Mouse (Mus musculus) natural killer cell, adult 2 months (primary cell): ENCODE measurements around the gene Cpne4.
A peak's percentile ranks its signal among the peaks of the same experiment; 100 is the strongest.

Source experiments
- DNase-seq, 2 experiments: peaks; one replicate each; pipeline ENCODE4 v3.0.0; 2022; ENCODE audit warnings: low spot score in 2 of 2

Cpne4 gene

DNA sequence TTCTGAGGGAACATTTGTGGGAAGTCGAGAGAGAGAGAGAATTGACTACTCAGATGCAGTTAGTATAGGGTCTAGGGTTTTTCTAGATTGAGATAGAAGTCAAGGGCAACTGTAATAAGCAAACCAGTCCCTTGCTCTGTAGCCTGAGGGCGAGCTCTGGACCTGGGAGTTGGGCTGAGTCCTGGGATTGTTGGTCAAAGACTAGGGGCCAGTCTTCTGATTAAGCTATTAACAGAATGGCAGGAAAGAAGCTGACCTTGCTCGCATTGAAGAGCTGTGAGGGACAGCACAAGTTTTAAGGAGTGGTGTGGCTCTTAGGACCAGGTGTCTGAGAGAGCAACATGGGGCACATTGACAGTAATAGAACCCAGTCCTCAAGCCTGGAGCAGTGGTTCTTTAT, 140.0 kb downstream of the Cpne4 start:
- DNase-seq = no peak

- no peak for DNase-seq
Observed at GRCm38 (mm10) chr9:104693145-104693544, 146.1 kb downstream of the Cpne4 start.

GRCm38 (mm10) chr9:104710831-104711230, 163.7 kb downstream of the Cpne4 start:
- no peak for DNase-seq

GRCm38 (mm10) chr9:104725311-104725710, 178.2 kb downstream of the Cpne4 start:
- DNase-seq = no peak

GRCm38 (mm10) chr9:104742661-104743380, 195.7 kb downstream of the Cpne4 start:
- no peak for DNase-seq

GRCm38 (mm10) chr9:104755519-104755918, 208.4 kb downstream of the Cpne4 start:
- no peak for DNase-seq

- DNase-seq = no peak
Observed at GRCm38 (mm10) chr9:104760031-104760430, 212.9 kb downstream of the Cpne4 start.

DNA sequence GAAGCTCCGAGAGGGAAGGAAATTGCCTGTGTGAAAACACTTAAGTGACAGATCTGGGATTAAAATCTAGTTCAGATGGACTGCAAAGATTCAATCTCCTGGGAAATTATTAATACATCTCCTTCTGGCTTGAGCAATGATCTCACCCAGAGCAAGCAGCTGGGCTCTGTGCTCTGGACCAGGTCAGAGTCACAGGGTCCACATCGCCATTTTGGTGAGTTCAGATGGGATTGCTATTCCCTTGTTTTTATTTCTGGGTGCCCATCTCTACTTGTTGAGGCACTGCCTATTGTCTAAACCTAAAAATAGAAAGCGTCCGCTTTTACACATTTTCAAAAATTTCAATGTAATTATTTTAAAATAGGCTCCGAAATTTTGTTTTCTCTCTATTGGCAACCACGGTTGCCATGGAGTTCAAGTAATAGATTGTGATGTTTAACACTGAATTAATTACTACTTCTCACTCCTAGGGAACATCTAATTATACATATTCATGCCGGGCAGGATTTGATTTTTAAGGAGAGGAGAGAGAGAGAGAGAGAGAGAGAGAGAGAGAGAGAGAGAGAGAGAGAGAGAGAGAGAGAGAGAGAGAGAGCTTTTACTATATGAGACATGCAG, 229.2 kb downstream of the Cpne4 start:
- no peak for DNase-seq

- DNase-seq = no peak
Observed at GRCm38 (mm10) chr9:104777135-104777534, 230.0 kb downstream of the Cpne4 start.

- DNase-seq = no peak
Observed at GRCm38 (mm10) chr9:104777780-104778179, 230.7 kb downstream of the Cpne4 start.

GRCm38 (mm10) chr9:104796601-104797000, 249.5 kb downstream of the Cpne4 start:
- no peak for DNase-seq

DNA sequence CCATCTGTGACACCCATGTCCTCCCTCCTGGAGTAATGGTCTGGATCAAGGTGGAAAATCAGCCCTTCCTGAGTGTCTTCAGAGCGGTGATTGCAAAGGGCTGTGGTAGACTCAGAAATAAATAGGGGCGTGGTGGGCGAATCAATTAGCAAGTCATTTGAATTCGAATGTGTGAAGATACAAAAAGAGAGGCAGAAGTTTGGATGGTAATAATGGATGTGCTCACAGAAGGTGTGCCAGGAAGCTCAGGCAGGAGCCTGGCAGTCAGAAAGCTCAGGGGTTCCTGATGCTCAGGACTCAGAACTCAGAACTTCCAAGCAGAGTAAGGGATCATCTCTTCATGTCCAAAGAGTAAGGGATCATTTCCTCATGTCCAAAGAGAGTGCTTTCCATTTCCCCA, 257.7 kb downstream of the Cpne4 start:
- no peak for DNase-seq

DNA sequence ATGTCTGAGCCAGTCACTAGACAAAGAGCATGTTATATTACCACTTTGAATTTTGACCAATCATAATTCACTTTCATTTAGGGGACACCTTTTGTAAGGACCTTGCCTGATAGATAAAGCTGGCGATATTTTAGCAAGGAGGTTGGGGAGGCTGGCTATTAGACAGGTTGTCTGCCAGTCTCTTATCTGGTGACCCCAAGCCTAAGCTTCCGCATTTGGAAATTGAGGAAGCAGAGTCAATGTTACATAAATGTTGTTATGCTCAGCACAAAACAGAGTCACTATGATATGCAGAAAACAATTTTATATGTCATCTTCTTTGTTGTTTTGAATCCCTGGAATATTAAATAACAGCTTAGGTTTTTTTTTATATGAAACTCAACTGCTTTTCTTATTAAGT, 267.6 kb downstream of the Cpne4 start:
- DNase-seq = no peak

- DNase-seq = no peak
Observed at GRCm38 (mm10) chr9:104828646-104829045, 281.6 kb downstream of the Cpne4 start.

GRCm38 (mm10) chr9:104832934-104833539, 286.0 kb downstream of the Cpne4 start:
- DNase-seq = no peak

DNA sequence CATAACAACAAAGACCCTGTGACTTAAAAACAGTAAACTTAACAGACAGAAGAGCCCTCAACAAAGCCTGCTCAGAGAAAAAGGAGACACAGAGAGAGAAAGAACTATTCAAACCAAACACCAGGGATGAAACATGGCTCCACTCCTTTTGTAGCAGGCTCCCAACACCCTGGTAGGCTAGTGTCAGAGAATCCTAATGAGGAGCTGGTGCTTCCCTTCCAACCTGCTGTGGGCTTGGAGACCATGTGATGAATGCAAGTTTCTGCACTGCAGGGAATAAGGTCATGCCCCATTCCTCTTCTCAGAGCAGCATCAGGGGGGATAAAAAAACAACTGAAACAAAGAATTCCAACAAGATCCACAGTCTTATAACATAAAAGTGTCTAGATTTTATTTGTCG, 290.8 kb downstream of the Cpne4 start:
- DNase-seq = no peak

DNA sequence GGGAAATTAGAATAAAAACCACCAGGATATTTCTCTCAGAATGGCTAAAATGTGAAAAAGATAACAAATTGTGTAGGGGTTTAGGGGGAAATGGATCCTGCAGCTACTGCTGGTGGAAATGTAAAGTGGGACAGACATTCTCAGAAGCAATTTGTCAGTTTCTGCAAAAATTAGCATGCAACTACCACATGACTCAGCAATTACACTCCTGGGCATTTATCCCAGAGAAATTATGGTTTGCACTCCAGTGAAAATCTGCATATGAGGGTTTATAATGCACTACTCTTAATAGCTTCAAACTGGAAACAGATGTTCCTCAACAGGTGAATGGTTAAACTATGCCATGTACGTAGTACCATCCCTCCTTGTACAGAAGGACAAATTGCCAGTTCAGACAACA, 294.2 kb downstream of the Cpne4 start:
- DNase-seq = no peak

- DNase-seq = no peak
Observed at GRCm38 (mm10) chr9:104845226-104845930, 298.3 kb downstream of the Cpne4 start.

DNA sequence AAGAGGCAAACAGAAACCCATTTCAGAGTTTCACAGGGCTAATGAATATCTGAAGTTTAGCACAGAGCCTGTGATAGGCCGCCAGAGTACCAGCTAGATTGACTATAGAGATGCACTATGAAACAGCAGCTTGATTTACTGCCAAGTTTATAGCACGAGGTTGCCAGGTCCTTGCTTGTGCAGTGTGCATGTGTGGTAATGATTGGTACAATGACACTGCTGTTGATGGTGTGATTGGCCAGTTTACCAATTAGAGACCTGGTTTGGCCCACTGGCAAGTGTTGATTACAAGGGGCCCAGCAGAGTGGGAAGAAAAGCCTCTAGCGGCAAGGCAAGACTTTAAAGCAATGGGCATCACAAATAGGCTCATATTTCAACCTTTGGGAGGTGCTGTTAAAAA, 306.6 kb downstream of the Cpne4 start:
- DNase-seq = no peak

DNA sequence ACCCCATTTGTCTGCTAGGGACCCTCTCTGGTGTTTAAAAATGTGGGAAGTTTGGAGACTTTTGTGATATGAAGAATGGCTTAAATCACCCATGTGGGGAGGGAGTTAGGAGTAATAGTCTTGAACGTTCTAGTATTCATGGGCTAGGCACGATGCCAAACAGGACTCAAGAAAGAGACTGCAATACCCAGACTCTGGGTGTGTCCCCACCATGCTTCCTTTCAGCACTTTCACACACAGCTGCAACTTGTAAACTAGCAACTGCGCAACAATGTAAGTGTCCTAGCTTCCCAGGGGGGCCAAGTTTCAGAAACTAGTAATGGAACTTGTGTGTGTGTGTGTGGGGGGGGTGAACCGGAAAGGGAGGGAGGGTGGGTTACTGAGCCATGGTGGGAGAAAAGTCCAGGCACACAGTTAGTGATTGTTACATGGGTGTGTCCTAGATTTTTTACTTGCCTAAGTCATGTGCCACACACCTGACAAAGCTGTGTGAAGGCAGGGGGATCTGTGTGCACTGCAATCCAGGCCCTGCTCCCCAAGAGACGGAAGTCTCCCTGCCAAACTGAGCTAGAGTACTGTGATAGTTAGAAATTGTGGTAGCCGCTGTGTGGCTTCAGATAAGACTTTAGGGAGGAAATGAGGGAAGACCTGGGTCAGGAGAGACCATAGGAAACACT, 307.3 kb downstream of the Cpne4 start:
- no peak for DNase-seq

- no peak for DNase-seq
Observed at GRCm38 (mm10) chr9:104865830-104866229, 318.7 kb downstream of the Cpne4 start.

DNA sequence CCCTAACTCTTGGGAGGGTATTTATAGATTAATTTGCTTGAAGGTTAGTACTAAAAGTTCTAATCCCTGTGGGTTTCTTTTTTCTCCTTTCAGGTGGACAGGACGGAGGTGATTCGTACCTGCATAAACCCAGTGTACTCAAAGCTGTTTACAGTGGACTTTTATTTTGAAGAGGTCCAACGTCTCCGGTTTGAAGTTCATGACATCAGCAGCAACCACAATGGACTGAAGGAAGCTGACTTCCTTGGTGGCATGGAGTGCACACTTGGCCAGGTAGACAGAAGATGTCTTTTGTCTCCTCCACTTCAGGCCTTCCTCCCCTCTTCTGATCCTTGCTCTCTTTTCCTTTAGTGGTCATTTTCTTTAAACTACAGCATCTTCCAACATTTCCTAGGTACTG, 325.5 kb downstream of the Cpne4 start:
- DNase-seq = peak in 1 of 2 experiments; percentile 10
